Mouse (Mus musculus) testis, adult 2 months (tissue): ENCODE data around the gene Nox4.

Experiments
- CTCF ChIP-seq: fragments of 200-500 bp; IDR thresholded peaks from 2 replicates; pipeline ENCODE4 v1.5.1; 2012; ENCODE audit warnings: low read depth, mild to moderate bottlenecking, inconsistent platforms, low read length, moderate library complexity; ENCODE audit not compliant: control insufficient read depth, insufficient read depth, insufficient replicate concordance
- POLR2A ChIP-seq: fragments of 200-500 bp; IDR thresholded peaks from 2 replicates; pipeline ENCODE4 v1.6.1; 2012; ENCODE audit warnings: low read depth, mild to moderate bottlenecking, inconsistent platforms, low read length, moderate library complexity; ENCODE audit not compliant: control insufficient read depth

DNA sequence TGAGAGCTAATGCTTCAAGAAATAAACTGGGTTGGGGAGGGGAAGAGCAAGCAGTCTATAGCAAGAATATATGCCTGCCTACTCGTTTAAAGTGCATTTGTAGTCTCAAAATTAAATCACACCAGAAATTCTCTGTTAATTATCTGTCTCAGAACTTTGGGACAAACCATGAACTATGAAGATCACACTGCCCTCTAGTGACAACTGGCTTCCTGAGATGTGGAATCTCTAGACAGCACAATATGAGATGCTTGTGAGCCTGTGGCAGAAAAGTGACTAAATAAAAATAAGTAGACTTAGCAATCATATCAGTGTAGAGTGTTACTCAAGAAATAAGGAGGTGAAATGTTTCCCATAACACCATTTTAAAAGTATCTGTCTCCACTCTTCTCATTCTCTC lies 31.3 kb downstream of the Nox4 start:
- TF ChIP-seq POLR2A, result no peak
- no peak for TF ChIP-seq CTCF
